Mouse (Mus musculus): Measurements from ENCODE around the gene Tmem121b. TPM values are rescaled to one million over a fixed set of nuclear protein-coding genes. Genes with fewer than 3 reads are reported as not detected.
A peak's percentile ranks its signal among the peaks of the same experiment; 100 is the strongest.

Gene Tmem121b
- total and polyA plus RNA-seq, 3 experiments: 0.18 TPM; not detected in 2

GRCm38 (mm10) chr6:120469770-120470169 is 23.8 kb downstream of the Tmem121b start:
- Histone ChIP-seq H3K36me3 (ENCODE audit: control insufficient read depth in 1 of 2, insufficient read depth in 2 of 2, low read length in 2 of 2) (peaks cover 2 to 48% of the 10 kb centered on the region in 2 experiments; a peak in 3 of 4 replicates), H3K9me3 (replicated peaks; ENCODE audit: insufficient read depth, low read length) (no peaks in the 10 kb centered on the region), H3K9ac (ENCODE audit: control insufficient read depth, low read depth, low read length, poor library complexity, severe bottlenecking) (no peak overlapping the region), H3K27me3 (ENCODE audit: control insufficient read depth in 1 of 2, insufficient read depth in 2 of 2, low read length in 2 of 2) (no peaks in the 10 kb centered on the region), H3K27ac (ENCODE audit: control insufficient read depth, low read depth, low read length) (no peak overlapping the region), H3K4me1 (ENCODE audit: control insufficient read depth in 1 of 2, insufficient read depth in 2 of 2, low read length in 2 of 2) (peaks cover 22 to 61% of the 10 kb centered on the region in 2 experiments), H3K4me3 (ENCODE audit: control insufficient read depth in 1 of 2, insufficient read depth in 1 of 2, low read depth in 2 of 2, low read length in 2 of 2) (no peak overlapping the region), H3K79me2 (ENCODE audit: control insufficient read depth, insufficient read depth, low read length, poor library complexity) (peaks cover 42% of the 10 kb centered on the region)
- TF ChIP-seq BHLHE40 (IDR thresholded peaks at IDR 0.05; ENCODE audit: borderline replicate concordance, low read depth, low read length): no peak
- peak; percentile 51 for DNase-seq (ENCODE audit: low read depth, low spot score)

- Histone ChIP-seq H3K79me2 (ENCODE audit: control insufficient read depth, insufficient read depth, low read length, poor library complexity) (peaks cover 47% of the 10 kb centered on the region), H3K4me1 (ENCODE audit: control insufficient read depth in 1 of 2, insufficient read depth in 2 of 2, low read length in 2 of 2) (peaks cover 25 to 65% of the 10 kb centered on the region in 2 experiments), H3K27me3 (ENCODE audit: control insufficient read depth in 1 of 2, insufficient read depth in 2 of 2, low read length in 2 of 2) (no peaks in the 10 kb centered on the region), H3K9me3 (replicated peaks; ENCODE audit: insufficient read depth, low read length) (no peaks in the 10 kb centered on the region), H3K27ac (ENCODE audit: control insufficient read depth, low read depth, low read length) (no peak overlapping the region), H3K4me3 (ENCODE audit: control insufficient read depth in 1 of 2, insufficient read depth in 1 of 2, low read depth in 2 of 2, low read length in 2 of 2) (no peak overlapping the region), H3K9ac (ENCODE audit: control insufficient read depth, low read depth, low read length, poor library complexity, severe bottlenecking) (no peak overlapping the region), H3K36me3 (ENCODE audit: control insufficient read depth in 1 of 2, insufficient read depth in 2 of 2, low read length in 2 of 2) (peaks cover 2 to 53% of the 10 kb centered on the region in 2 experiments; a peak in 3 of 4 replicates)
- peak; percentile 60 for DNase-seq (ENCODE audit: low read depth, low spot score)
- TF ChIP-seq MEF2A (IDR thresholded peaks at IDR 0.05; ENCODE audit: extremely low read depth, insufficient replicate concordance, low read depth, low read length, poor library complexity, severe bottlenecking) (no peak), TAL1 (IDR thresholded peaks at IDR 0.05; ENCODE audit: low read length) (no peak), GATA1 (IDR thresholded peaks at IDR 0.05; ENCODE audit: low read depth, low read length) (no peak), ZNF384 (IDR thresholded peaks at IDR 0.05; ENCODE audit: low read depth, low read length) (no peak), MYB (IDR thresholded peaks at IDR 0.05; ENCODE audit: low read depth, low read length) (no peak), NRF1 (IDR thresholded peaks at IDR 0.05; ENCODE audit: insufficient read depth, low read depth, low read length, poor library complexity, severe bottlenecking) (no peak), KAT2A (conservative IDR thresholded peaks at IDR 0.05; ENCODE audit: low read depth, low read length) (no peak), CTCF (IDR thresholded peaks at IDR 0.05 in 2 of 3, conservative IDR thresholded peaks at IDR 0.05 in 1 of 3; ENCODE audit: control insufficient read depth in 1 of 3, insufficient read depth in 1 of 3, low read depth in 2 of 3, low read length in 3 of 3, poor library complexity in 1 of 3, severe bottlenecking in 1 of 3) (peak in 2 of 3 experiments; percentile 20 to 46; a peak in 3 of 6 replicates), RAD21 (IDR thresholded peaks at IDR 0.05; ENCODE audit: low read depth, low read length) (no peak; the same call in 1 of the 2 replicates), SMC3 (IDR thresholded peaks at IDR 0.05; ENCODE audit: low read depth, low read length) (0 out of 2 replicates have a peak, but pooled peaks have one; percentile 17)
Observed at GRCm38 (mm10) chr6:120469268-120469667, 24.3 kb downstream of the Tmem121b start.

- Histone ChIP-seq H3K36me3 (ENCODE audit: control insufficient read depth in 1 of 2, insufficient read depth in 2 of 2, low read length in 2 of 2) (peaks cover 0 to 52% of the 10 kb centered on the region in 2 experiments; a peak in 2 of 4 replicates), H3K9ac (ENCODE audit: control insufficient read depth, low read depth, low read length, poor library complexity, severe bottlenecking) (no peak overlapping the region), H3K79me2 (ENCODE audit: control insufficient read depth, insufficient read depth, low read length, poor library complexity) (peaks cover 57% of the 10 kb centered on the region), H3K9me3 (replicated peaks; ENCODE audit: insufficient read depth, low read length) (no peaks in the 10 kb centered on the region), H3K27me3 (ENCODE audit: control insufficient read depth in 1 of 2, insufficient read depth in 2 of 2, low read length in 2 of 2) (no peaks in the 10 kb centered on the region), H3K4me1 (ENCODE audit: control insufficient read depth in 1 of 2, insufficient read depth in 2 of 2, low read length in 2 of 2) (peaks cover 25 to 61% of the 10 kb centered on the region in 2 experiments), H3K4me3 (ENCODE audit: control insufficient read depth in 1 of 2, insufficient read depth in 1 of 2, low read depth in 2 of 2, low read length in 2 of 2) (no peak overlapping the region), H3K27ac (ENCODE audit: control insufficient read depth, low read depth, low read length) (no peak overlapping the region)
- TF ChIP-seq POLR2A (IDR thresholded peaks at IDR 0.05; ENCODE audit: control insufficient read depth in 1 of 2, insufficient read depth in 1 of 2, low read depth in 1 of 2, low read length in 2 of 2, poor library complexity in 1 of 2) (no peak), USF2 (IDR thresholded peaks at IDR 0.05; ENCODE audit: borderline replicate concordance in 1 of 2, insufficient read depth in 1 of 2, low read depth in 1 of 2, low read length in 2 of 2) (no peak), CHD2 (IDR thresholded peaks at IDR 0.05; ENCODE audit: low read length) (no peak), TAL1 (IDR thresholded peaks at IDR 0.05; ENCODE audit: low read length) (no peak), TCF12 (IDR thresholded peaks at IDR 0.05; ENCODE audit: low read depth, low read length) (no peak), POLR2AphosphoS5 (IDR thresholded peaks at IDR 0.05; ENCODE audit: borderline replicate concordance, low read depth, low read length) (no peak), E2F4 (IDR thresholded peaks at IDR 0.05; ENCODE audit: borderline replicate concordance, low read depth, low read length) (no peak), MAX (IDR thresholded peaks at IDR 0.05; ENCODE audit: low read length) (no peak), USF1 (IDR thresholded peaks at IDR 0.05; ENCODE audit: low read depth, low read length) (no peak), ZNF384 (IDR thresholded peaks at IDR 0.05; ENCODE audit: low read depth, low read length) (no peak), RAD21 (IDR thresholded peaks at IDR 0.05; ENCODE audit: low read depth, low read length) (no peak), JUND (IDR thresholded peaks at IDR 0.05; ENCODE audit: low read depth, low read length) (no peak), ZMIZ1 (IDR thresholded peaks at IDR 0.05; ENCODE audit: low read depth, low read length) (no peak), MEF2A (IDR thresholded peaks at IDR 0.05; ENCODE audit: extremely low read depth, insufficient replicate concordance, low read depth, low read length, poor library complexity, severe bottlenecking) (no peak), MYC (IDR thresholded peaks at IDR 0.05; ENCODE audit: low read depth, low read length) (no peak)
- DNase-seq (ENCODE audit: low read depth, low spot score): no peak
Observed at GRCm38 (mm10) chr6:120468259-120468658, 25.3 kb downstream of the Tmem121b start.
